In genomic region chr6:12122759-12123158, GRCm38 (mm10) we compare ENCODE assay signal across 16 mouse cellular contexts.
"Had no signal": no experiment of that assay in that cellular context is flagged by ENCODE, and none has a peak within 500 bp of the region (broad histone marks: within the 10 kb centered on the region; RNA-seq: fewer than 3 reads in every experiment).

No protein-coding gene starts in this region.

- H3K9ac ChIP-seq: liver, embryonic 13.5 days; liver, embryonic 15.5 days; liver, postnatal 0 days; midbrain, embryonic 13.5 days; midbrain, embryonic 15.5 days; stomach, embryonic 15.5 days had no signal

- H3K27ac ChIP-seq: liver, embryonic 13.5 days; liver, embryonic 15.5 days; macrophage; midbrain, embryonic 13.5 days; midbrain, embryonic 15.5 days; stomach, embryonic 15.5 days; stomach, postnatal 0 days had no signal

- H3K9me3 ChIP-seq: liver, embryonic 13.5 days; liver, embryonic 15.5 days; megakaryocyte, embryonic 14.5 days; midbrain, embryonic 13.5 days; midbrain, embryonic 15.5 days; stomach, embryonic 15.5 days had no signal

- ATAC-seq: liver, postnatal 0 days; midbrain, embryonic 13.5 days; midbrain, embryonic 15.5 days had no signal

- H3K27me3 ChIP-seq: liver, embryonic 13.5 days; liver, embryonic 15.5 days; megakaryocyte, embryonic 14.5 days; midbrain, embryonic 13.5 days; midbrain, embryonic 15.5 days; stomach, embryonic 15.5 days had no signal

- H3K4me3 ChIP-seq: liver, embryonic 13.5 days; liver, embryonic 15.5 days; megakaryocyte, embryonic 14.5 days; midbrain, embryonic 13.5 days; midbrain, embryonic 15.5 days; stomach, embryonic 15.5 days had no signal

- H3K36me3 ChIP-seq: liver, embryonic 13.5 days; liver, embryonic 15.5 days; midbrain, embryonic 13.5 days; midbrain, embryonic 15.5 days; stomach, embryonic 15.5 days had no signal

- DNase-seq: liver; liver, embryonic 13.5 days; liver, postnatal 0 days; right cerebral cortex, postnatal 14 days; thymus, adult 2 months; thymus, postnatal 25 days; thymus, postnatal 4 days had no signal

- H3K4me2 ChIP-seq: liver, embryonic 11.5 days; liver, embryonic 13.5 days; liver, embryonic 15.5 days; midbrain, embryonic 11.5 days; midbrain, embryonic 13.5 days; midbrain, embryonic 15.5 days; stomach, embryonic 15.5 days had no signal
